Mouse (Mus musculus) midbrain, postnatal 0 days (tissue): ENCODE data around the gene Armh3. TPM values are rescaled to one million over a fixed set of nuclear protein-coding genes. Genes with fewer than 3 reads are reported as not detected.

Source experiments
- ATAC-seq: fragments of 200-750 bp; cut with Nextera tagmentation; 2 replicates; pipeline ENCODE4 v1.8.0; 2017; ENCODE audit warnings: moderate number of reproducible peaks, mild to moderate bottlenecking, moderate TSS enrichment, moderate library complexity; ENCODE audit not compliant: low FRiP score
- DNase-seq: peaks from one replicate; pipeline ENCODE4 v3.0.0-alpha.2; 2015; ENCODE audit warnings: low spot score
- H3K27ac ChIP-seq: fragments of 300-500 bp; sonication (generic); 2 replicates; pipeline ENCODE4 v1.5.1; 2014; ENCODE audit warnings: low read depth, mild to moderate bottlenecking, low read length, mixed read lengths
- H3K27me3 ChIP-seq: fragments of 300-500 bp; sonication (generic); 2 replicates; pipeline ENCODE4 v1.6.1; 2014; ENCODE audit warnings: low read length, control low read depth, mixed read lengths; ENCODE audit not compliant: insufficient read depth
- H3K36me3 ChIP-seq: fragments of 300-500 bp; sonication (generic); 2 replicates; pipeline ENCODE4 v1.6.1; 2014; ENCODE audit warnings: low read length, control low read depth, mixed read lengths; ENCODE audit not compliant: insufficient read depth
- H3K4me1 ChIP-seq: fragments of 300-500 bp; sonication (generic); 2 replicates; pipeline ENCODE4 v1.6.1; 2014; ENCODE audit warnings: mild to moderate bottlenecking, control low read depth, antibody characterized with exemption, low read length, mixed read lengths; ENCODE audit not compliant: insufficient read depth
- H3K4me2 ChIP-seq: fragments of 300-500 bp; sonication (generic); 2 replicates; pipeline ENCODE4 v1.6.1; 2014; ENCODE audit warnings: low read depth, mild to moderate bottlenecking, low read length, mixed read lengths; ENCODE audit not compliant: poor library complexity, severe bottlenecking
- H3K4me3 ChIP-seq: fragments of 300-500 bp; sonication (generic); 2 replicates; pipeline ENCODE4 v1.5.1; 2014; ENCODE audit warnings: low read depth, mild to moderate bottlenecking, low read length, moderate library complexity
- H3K9ac ChIP-seq: fragments of 300-500 bp; sonication (generic); replicated peaks from 2 replicates; pipeline ENCODE4 v1.6.1; 2014; ENCODE audit warnings: mild to moderate bottlenecking, low read length, moderate library complexity, mixed read lengths; ENCODE audit not compliant: poor library complexity, severe bottlenecking
- H3K9me3 ChIP-seq: fragments of 300-500 bp; sonication (generic); 2 replicates; pipeline ENCODE4 v1.6.1; 2016; ENCODE audit warnings: low read length, control low read depth
- CTCF ChIP-seq: IDR thresholded peaks from 2 replicates; pipeline ENCODE4 v1.5.1; 2016; ENCODE audit warnings: antibody characterized with exemption, mild to moderate bottlenecking
- WGBS: fragments of 180-500 bp; shearing (Covaris S2); extraction: QIAGEN DNeasy Blood & Tissue Kit; methylation state at CpG from one replicate; pipeline ENCODE4 v1.1.7; 2014; 5-methylcytosine and 5-hydroxymethylcytosine counted together
- polyA plus RNA-seq: library from polyadenylated mRNA; unstranded; fragments of >200 nt; fragmentation: Nextera tagmentation; extraction: Ambion mirVana; gene quantifications from 2 replicates; pipeline ENCODE4 v1.2.1, GENCODE M21; 2015
- total RNA-seq: library from RNA; depleted of rRNA; stranded (reverse); fragments of >200 nt; gene quantifications from 2 replicates; pipeline ENCODE4 v1.2.3, GENCODE M21; 2014

Gene Armh3
- total and polyA plus RNA-seq, 2 experiments from 2014 or later, result 18.1 to 18.9 TPM

GRCm38 (mm10) chr19:45796061-45796556 is 202.2 kb downstream of the Armh3 start:
- ATAC-seq, result no peak
- H3K9ac ChIP-seq, result no peak overlapping the region

GRCm38 (mm10) chr19:45795406-45795944 is 202.8 kb downstream of the Armh3 start:
- Histone ChIP-seq H3K27ac (no peak overlapping the region), H3K27me3 (no peaks in the 10 kb centered on the region), H3K36me3 (no peaks in the 10 kb centered on the region), H3K4me2 (no peak overlapping the region), H3K4me3 (no peak overlapping the region), H3K9me3 (no peaks in the 10 kb centered on the region), H3K9ac (no peak overlapping the region), H3K4me1 (no peaks in the 10 kb centered on the region)
- TF ChIP-seq CTCF, result no peak
- 40% methylated on average over 15 of the region's 15 CpGs for WGBS
- ATAC-seq (no peak), DNase-seq (no peak)

More at GRCm38 (mm10) chr19:45796061-45796556, 202.2 kb downstream of the Armh3 start:
- no peak for TF ChIP-seq CTCF
- no peak overlapping the region for H3K4me3 ChIP-seq
- H3K4me1 ChIP-seq, result no peaks in the 10 kb centered on the region
- H3K9me3 ChIP-seq, result no peaks in the 10 kb centered on the region
- WGBS, result 16% methylated on average over 15 of the region's 15 CpGs
- no peaks in the 10 kb centered on the region for H3K27me3 ChIP-seq
- no peak for DNase-seq
- H3K27ac ChIP-seq, result no peak overlapping the region
- H3K4me2 ChIP-seq, result no peak overlapping the region
- no peaks in the 10 kb centered on the region for H3K36me3 ChIP-seq

GRCm38 (mm10) chr19:45794718-45795117 is 203.6 kb downstream of the Armh3 start:
- Histone ChIP-seq H3K4me1 (no peaks in the 10 kb centered on the region), H3K27me3 (no peaks in the 10 kb centered on the region), H3K36me3 (no peaks in the 10 kb centered on the region), H3K4me3 (no peak overlapping the region), H3K27ac (no peak overlapping the region), H3K9me3 (no peaks in the 10 kb centered on the region), H3K4me2 (no peak overlapping the region), H3K9ac (no peak overlapping the region)
- no peak for TF ChIP-seq CTCF
- WGBS, result 84% methylated on average over 6 of the region's 6 CpGs
- ATAC-seq, result no peak
- no peak for DNase-seq

- no peak for TF ChIP-seq CTCF
- Histone ChIP-seq H3K9ac (no peak overlapping the region), H3K36me3 (no peaks in the 10 kb centered on the region), H3K4me2 (no peak overlapping the region), H3K9me3 (no peaks in the 10 kb centered on the region), H3K27ac (no peak overlapping the region), H3K27me3 (no peaks in the 10 kb centered on the region), H3K4me3 (no peak overlapping the region), H3K4me1 (no peaks in the 10 kb centered on the region)
- no peak for ATAC-seq
- WGBS, result 84% methylated on average over 6 of the region's 6 CpGs
- DNase-seq, result no peak
Observed at GRCm38 (mm10) chr19:45792404-45792803, 205.9 kb downstream of the Armh3 start.

DNA sequence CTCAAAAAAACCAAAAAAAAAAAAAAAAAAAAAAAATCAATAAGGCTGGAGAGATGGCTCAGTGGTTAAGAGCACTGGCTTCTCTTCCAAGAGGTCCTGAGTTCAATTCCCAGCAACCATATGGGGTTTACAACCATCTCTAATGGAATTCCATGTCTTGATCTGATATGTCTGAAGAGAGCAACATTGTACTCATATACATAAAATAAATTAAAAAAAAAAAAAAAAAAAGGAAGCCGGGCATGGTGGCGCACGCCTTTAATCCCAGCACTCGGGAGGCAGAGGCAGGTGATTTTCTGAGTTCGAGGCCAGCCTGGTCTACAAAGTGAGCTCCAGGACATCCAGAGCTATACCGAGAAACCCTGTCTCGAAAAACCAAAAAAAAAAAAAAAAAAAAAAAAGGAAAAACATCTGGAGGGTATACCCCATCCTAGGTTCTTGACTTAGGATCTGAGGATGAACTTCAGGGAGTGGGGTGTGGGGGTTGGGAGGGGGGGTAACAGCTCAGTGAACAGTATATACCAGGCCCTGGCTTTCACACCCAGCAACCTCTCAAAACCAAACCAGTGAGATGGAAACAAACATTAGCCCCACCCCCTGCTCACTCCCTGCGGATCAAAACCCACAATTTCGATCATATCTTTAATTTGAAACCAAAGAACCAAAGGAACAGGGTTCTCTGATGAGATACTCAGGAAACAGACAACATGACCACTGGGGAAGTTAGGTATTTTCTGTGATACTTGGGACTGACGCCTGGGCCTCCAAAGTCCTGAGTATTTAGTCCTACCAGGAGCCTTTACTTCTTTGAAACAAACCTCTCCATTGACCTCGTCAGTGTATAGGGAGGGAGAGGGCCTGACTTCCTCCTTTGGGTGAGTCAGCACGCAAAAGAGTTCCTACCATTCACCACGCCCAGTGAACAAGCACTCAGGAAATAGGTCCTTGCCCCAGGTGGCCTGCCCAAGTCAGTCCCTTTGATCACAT is 208.1 kb downstream of the Armh3 start:
- no peak overlapping the region for H3K4me2 ChIP-seq
- no peak overlapping the region for H3K27ac ChIP-seq
- DNase-seq (no peak), ATAC-seq (no peak)
- no peaks in the 10 kb centered on the region for H3K9me3 ChIP-seq
- H3K4me1 ChIP-seq, result no peaks in the 10 kb centered on the region
- WGBS, result 80% methylated on average over 11 of the region's 13 CpGs
- no peaks in the 10 kb centered on the region for H3K27me3 ChIP-seq
- H3K36me3 ChIP-seq, result no peaks in the 10 kb centered on the region
- no peak overlapping the region for H3K9ac ChIP-seq
- no peak overlapping the region for H3K4me3 ChIP-seq
- no peak for TF ChIP-seq CTCF

- no peak for DNase-seq
- no peak for ATAC-seq
- no peak overlapping the region for H3K4me2 ChIP-seq
- H3K4me1 ChIP-seq, result no peaks in the 10 kb centered on the region
- no peak overlapping the region for H3K27ac ChIP-seq
- 80% methylated on average over 7 of the region's 7 CpGs for WGBS
- H3K4me3 ChIP-seq, result no peak overlapping the region
- no peaks in the 10 kb centered on the region for H3K27me3 ChIP-seq
- no peaks in the 10 kb centered on the region for H3K9me3 ChIP-seq
- no peak overlapping the region for H3K9ac ChIP-seq
- no peak for TF ChIP-seq CTCF
- no peaks in the 10 kb centered on the region for H3K36me3 ChIP-seq
Observed at GRCm38 (mm10) chr19:45789365-45789764, 208.9 kb downstream of the Armh3 start.
